Mouse (Mus musculus) forebrain, embryonic 13.5 days (tissue): ENCODE measurements around the gene Arhgap22. TPM values are rescaled to one million over a fixed set of nuclear protein-coding genes. Genes with fewer than 3 reads are reported as not detected.

Experiments
- ATAC-seq: fragments of 200-750 bp; cut with Nextera tagmentation; 2 replicates; pipeline ENCODE4 v1.8.0; 2017
- H3K27ac ChIP-seq: fragments of 300-500 bp; sonication (generic); 2 replicates; pipeline ENCODE4 v1.5.1; 2015; ENCODE audit warnings: inconsistent platforms, mild to moderate bottlenecking, moderate library complexity
- H3K27me3 ChIP-seq: fragments of 300-500 bp; sonication (generic); 2 replicates; pipeline ENCODE4 v1.6.1; 2015; ENCODE audit warnings: mild to moderate bottlenecking, inconsistent platforms
- H3K36me3 ChIP-seq: fragments of 300-500 bp; sonication (generic); 2 replicates; pipeline ENCODE4 v1.6.1; 2015; ENCODE audit warnings: mild to moderate bottlenecking, inconsistent platforms; ENCODE audit not compliant: poor library complexity, severe bottlenecking
- H3K4me1 ChIP-seq: fragments of 300-500 bp; sonication (generic); 2 replicates; pipeline ENCODE4 v1.6.1; 2015; ENCODE audit warnings: inconsistent platforms
- H3K4me2 ChIP-seq: fragments of 300-500 bp; sonication (generic); 2 replicates; pipeline ENCODE4 v1.6.1; 2015; ENCODE audit warnings: inconsistent platforms, mild to moderate bottlenecking, moderate library complexity
- H3K4me3 ChIP-seq: fragments of 300-500 bp; sonication (generic); 2 replicates; pipeline ENCODE4 v1.5.1; 2015; ENCODE audit warnings: mild to moderate bottlenecking, inconsistent platforms
- H3K9ac ChIP-seq: fragments of 300-500 bp; sonication (generic); 2 replicates; pipeline ENCODE4 v1.6.1; 2015; ENCODE audit warnings: mild to moderate bottlenecking, inconsistent platforms
- H3K9me3 ChIP-seq: fragments of 300-500 bp; sonication (generic); replicated peaks from 2 replicates; pipeline ENCODE4 v1.6.1; 2016; ENCODE audit warnings: inconsistent platforms
- WGBS: fragments of 180-500 bp; shearing (Covaris S2); methylation state at CpG from one replicate; pipeline ENCODE4 v1.1.7; 2015; 5-methylcytosine and 5-hydroxymethylcytosine counted together
- polyA plus RNA-seq: library from polyadenylated mRNA; unstranded; fragments of >200 nt; fragmentation: Nextera tagmentation; extraction: Ambion mirVana; gene quantifications from 2 replicates; pipeline ENCODE4 v1.2.1, GENCODE M21; 2015

Gene Arhgap22
- polyA plus RNA-seq, 1 experiment from 2014 or later: 1.1 TPM

DNA sequence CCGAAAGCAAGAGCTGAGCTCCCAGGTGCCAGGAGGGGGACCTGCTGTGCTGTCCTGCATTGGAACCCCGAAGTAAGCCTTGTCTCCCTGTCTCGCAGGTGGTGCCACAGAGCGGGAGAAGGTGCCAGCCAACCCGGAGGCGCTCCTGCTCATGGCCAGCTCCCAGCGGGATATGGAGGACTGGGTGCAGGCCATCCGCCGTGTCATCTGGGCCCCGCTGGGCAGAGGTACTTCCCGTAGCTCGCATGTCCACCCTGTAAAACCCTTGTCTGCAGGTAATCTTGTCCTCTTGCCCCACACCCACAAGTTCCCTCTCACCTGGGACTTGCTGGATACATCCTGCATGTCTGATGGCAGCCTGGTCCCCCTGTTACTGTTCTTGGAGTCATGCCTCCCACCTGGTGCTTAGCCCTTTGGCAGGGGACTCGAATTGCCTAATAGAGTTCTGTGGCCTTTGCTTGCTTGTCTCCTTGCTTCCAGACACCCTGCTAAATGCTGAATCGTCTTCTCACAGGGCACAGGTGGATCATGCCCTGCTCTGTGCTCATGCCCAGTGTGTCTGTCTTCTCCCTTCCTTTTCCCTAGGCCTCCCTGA is 129.4 kb downstream of the Arhgap22 start:
- Histone ChIP-seq H3K4me3 (no peak overlapping the region), H3K9me3 (no peaks in the 10 kb centered on the region), H3K27ac (no peak overlapping the region), H3K4me1 (no peaks in the 10 kb centered on the region), H3K9ac (no peak overlapping the region), H3K36me3 (no peaks in the 10 kb centered on the region), H3K27me3 (no peaks in the 10 kb centered on the region), H3K4me2 (no peak overlapping the region)
- ATAC-seq: no peak
- 92% methylated on average over 14 of the region's 14 CpGs for WGBS

GRCm38 (mm10) chr14:33346546-33346945 is 132.7 kb downstream of the Arhgap22 start:
- H3K9me3 ChIP-seq: no peaks in the 10 kb centered on the region
- 68% methylated on average over 6 of the region's 6 CpGs for WGBS
- H3K27ac ChIP-seq: no peak overlapping the region
- H3K4me1 ChIP-seq: peaks cover 6% of the 10 kb centered on the region
- peaks cover 30% of the 10 kb centered on the region for H3K27me3 ChIP-seq
- H3K36me3 ChIP-seq: no peaks in the 10 kb centered on the region
- H3K4me2 ChIP-seq: no peak overlapping the region
- no peak overlapping the region for H3K4me3 ChIP-seq
- ATAC-seq: no peak
- H3K9ac ChIP-seq: no peak overlapping the region

GRCm38 (mm10) chr14:33347738-33348137 is 133.9 kb downstream of the Arhgap22 start:
- 68% methylated on average over 4 of the region's 4 CpGs for WGBS
- no peaks in the 10 kb centered on the region for H3K9me3 ChIP-seq
- no peak overlapping the region for H3K9ac ChIP-seq
- no peaks in the 10 kb centered on the region for H3K36me3 ChIP-seq
- ATAC-seq: no peak
- H3K4me2 ChIP-seq: no peak overlapping the region
- no peak overlapping the region for H3K4me3 ChIP-seq
- H3K4me1 ChIP-seq: peaks cover 6% of the 10 kb centered on the region
- peaks cover 42% of the 10 kb centered on the region for H3K27me3 ChIP-seq
- H3K27ac ChIP-seq: no peak overlapping the region

DNA sequence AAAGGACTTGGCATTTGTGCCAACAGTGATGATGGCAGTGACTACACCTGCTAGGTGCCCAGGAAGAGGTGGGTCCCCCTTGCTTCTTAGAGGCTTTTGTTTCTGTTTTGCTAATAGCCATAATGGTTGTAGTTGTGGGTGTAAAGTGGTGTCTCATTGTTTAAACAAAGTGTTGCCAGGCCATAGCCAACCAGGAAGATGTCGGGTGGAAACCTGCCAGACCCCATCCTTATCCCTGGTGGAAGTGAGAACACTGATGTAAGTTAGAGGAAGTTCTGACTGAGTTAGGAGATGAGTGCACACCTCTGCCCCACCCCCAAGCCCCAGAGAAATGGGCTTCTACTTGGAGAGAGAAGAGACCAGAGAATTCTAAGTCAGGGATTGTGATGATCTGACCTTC is 134.3 kb downstream of the Arhgap22 start:
- Histone ChIP-seq H3K4me1 (peaks cover 6% of the 10 kb centered on the region), H3K4me2 (no peak overlapping the region), H3K27me3 (peaks cover 46% of the 10 kb centered on the region), H3K36me3 (no peaks in the 10 kb centered on the region), H3K9ac (no peak overlapping the region), H3K27ac (no peak overlapping the region), H3K9me3 (no peaks in the 10 kb centered on the region), H3K4me3 (no peak overlapping the region)
- ATAC-seq: no peak
- 80% methylated on average over 1 of the region's 1 CpGs for WGBS

DNA sequence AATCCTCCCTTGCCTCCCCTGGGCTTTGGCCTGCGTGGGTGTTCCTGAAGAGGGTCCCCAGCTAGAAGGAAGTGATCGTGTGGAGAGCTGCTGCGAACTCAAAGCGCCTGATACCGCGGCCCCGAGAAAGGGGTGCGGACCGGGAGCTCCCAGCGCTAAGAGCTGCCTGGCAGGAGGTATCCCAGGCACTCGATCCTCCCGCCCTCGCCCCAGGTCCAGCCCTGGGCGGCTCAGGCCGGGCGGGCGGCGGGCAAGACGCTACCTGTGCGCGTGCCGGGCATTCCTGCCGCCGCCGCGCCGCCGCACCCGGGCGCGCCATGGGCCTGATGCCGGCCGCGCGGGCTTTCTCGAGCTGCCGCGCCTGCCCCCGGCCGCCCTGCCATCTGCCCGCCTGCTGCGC is 137.2 kb downstream of the Arhgap22 start:
- peaks cover 6% of the 10 kb centered on the region for H3K4me1 ChIP-seq
- H3K27me3 ChIP-seq: peaks cover 47% of the 10 kb centered on the region
- peak overlapping the region; percentile 62 for H3K9ac ChIP-seq
- peak overlapping the region; percentile 81 for H3K4me2 ChIP-seq
- H3K9me3 ChIP-seq: no peaks in the 10 kb centered on the region
- ATAC-seq: peak; percentile 55; the same call in 1 of the 2 replicates
- H3K27ac ChIP-seq: no peak overlapping the region
- no peaks in the 10 kb centered on the region for H3K36me3 ChIP-seq
- 0% methylated on average over 39 of the region's 42 CpGs for WGBS
- H3K4me3 ChIP-seq: peak overlapping the region; percentile 47

- H3K9ac ChIP-seq: no peak overlapping the region
- 76% methylated on average over 6 of the region's 6 CpGs for WGBS
- no peak overlapping the region for H3K4me2 ChIP-seq
- peaks cover 47% of the 10 kb centered on the region for H3K27me3 ChIP-seq
- no peak for ATAC-seq
- no peak overlapping the region for H3K4me3 ChIP-seq
- no peaks in the 10 kb centered on the region for H3K36me3 ChIP-seq
- H3K27ac ChIP-seq: no peak overlapping the region
- H3K9me3 ChIP-seq: no peaks in the 10 kb centered on the region
- peaks cover 6% of the 10 kb centered on the region for H3K4me1 ChIP-seq
Measured at GRCm38 (mm10) chr14:33351984-33352722, 138.3 kb downstream of the Arhgap22 start.

DNA sequence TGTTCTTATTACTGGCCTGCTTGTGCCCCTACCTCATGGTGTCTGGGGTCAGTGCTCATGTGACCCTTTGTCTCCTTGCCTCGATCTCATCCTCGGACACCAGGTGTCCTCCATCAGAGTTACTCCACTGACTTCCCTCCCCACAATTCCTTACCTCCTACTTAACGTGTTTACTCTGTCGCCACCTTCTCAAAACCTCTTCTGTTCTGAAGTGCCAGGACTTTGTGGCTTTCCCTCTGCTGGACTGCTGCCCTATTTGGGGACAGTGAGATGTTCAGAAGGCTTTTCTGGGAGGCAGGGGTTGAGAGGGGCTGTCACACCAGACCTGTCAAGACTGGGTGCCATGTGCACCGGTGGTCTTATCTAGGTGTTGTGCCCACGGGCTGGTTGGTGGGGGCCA is 139.1 kb downstream of the Arhgap22 start:
- Histone ChIP-seq H3K4me2 (no peak overlapping the region), H3K4me3 (no peak overlapping the region), H3K27me3 (peaks cover 47% of the 10 kb centered on the region), H3K9ac (no peak overlapping the region), H3K4me1 (peaks cover 12% of the 10 kb centered on the region), H3K27ac (no peak overlapping the region), H3K36me3 (no peaks in the 10 kb centered on the region), H3K9me3 (no peaks in the 10 kb centered on the region)
- ATAC-seq: no peak
- 86% methylated on average over 6 of the region's 6 CpGs for WGBS

DNA sequence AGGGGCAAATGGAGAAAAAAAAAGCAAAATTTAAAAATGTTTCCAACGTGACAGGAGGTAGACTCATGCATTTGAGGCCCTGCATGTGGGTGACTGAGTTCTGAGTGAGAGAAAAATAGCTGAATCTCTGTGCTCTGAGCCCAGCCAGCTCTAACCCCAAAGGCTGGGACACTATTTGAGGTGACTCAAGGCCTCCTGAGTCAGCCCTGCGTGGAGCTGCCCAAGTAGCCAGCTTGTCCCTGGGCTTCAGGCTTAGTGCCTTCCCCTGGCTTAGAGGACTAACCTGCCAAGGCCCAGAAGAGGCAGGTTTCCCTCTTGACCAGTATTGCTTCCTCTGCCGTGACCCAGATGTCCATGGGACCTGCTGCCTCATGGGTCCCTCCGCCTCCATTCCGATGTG is 141.4 kb downstream of the Arhgap22 start:
- peaks cover 29% of the 10 kb centered on the region for H3K27me3 ChIP-seq
- WGBS: 82% methylated on average over 5 of the region's 5 CpGs

DNA sequence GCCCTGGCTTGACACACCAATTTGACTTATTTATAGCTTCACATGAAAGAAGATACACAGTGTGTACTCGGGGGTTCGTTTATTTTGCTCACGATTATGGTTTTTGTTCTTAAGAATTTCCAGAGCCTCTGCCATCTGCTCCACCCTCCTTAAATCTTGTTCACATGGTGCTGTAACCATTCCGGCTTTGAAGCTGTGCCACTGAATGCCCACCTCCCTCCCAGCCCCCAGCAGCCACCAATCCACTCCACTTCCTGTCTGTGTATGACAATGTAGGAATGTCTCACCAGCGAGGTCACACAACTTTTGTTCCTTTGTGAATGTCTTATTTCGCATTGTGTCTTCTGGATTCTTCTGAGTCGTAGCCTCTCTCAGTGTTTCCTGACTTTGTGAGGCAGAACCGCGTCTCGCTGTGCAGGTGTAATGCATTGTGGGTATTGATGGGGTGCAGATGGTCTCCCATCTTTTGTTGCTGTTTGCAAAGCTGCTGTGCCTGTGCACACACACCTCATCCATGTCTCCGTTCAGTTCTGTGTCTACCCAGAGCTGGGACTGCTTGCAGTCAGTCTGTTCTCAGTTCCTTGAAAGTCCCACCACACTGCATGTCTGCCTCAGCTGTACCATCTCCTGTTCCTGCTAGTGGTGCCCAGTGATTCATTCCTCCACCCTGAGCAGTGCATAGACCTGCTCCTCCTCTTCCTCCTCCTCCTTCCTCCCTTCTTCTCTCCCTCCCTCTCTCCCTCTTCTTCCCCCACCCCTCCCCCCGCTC is 144.0 kb downstream of the Arhgap22 start:
- H3K27ac ChIP-seq: no peak overlapping the region
- no peak overlapping the region for H3K4me2 ChIP-seq
- H3K4me1 ChIP-seq: peaks cover 12% of the 10 kb centered on the region
- 53% methylated on average over 12 of the region's 12 CpGs for WGBS
- H3K9me3 ChIP-seq: no peaks in the 10 kb centered on the region
- H3K27me3 ChIP-seq: peaks cover 4% of the 10 kb centered on the region
- H3K36me3 ChIP-seq: no peaks in the 10 kb centered on the region
- no peak overlapping the region for H3K4me3 ChIP-seq
- ATAC-seq: 0 out of 2 replicates have a peak, but pooled peaks have one; percentile 33
- H3K9ac ChIP-seq: no peak overlapping the region

More for the DNA sequence above, 141.4 kb downstream of the Arhgap22 start:
- Histone ChIP-seq H3K4me3 (no peak overlapping the region), H3K9me3 (no peaks in the 10 kb centered on the region), H3K9ac (no peak overlapping the region), H3K4me2 (no peak overlapping the region), H3K36me3 (no peaks in the 10 kb centered on the region), H3K27ac (no peak overlapping the region), H3K4me1 (peaks cover 14% of the 10 kb centered on the region)
- no peak for ATAC-seq

- no peaks in the 10 kb centered on the region for H3K36me3 ChIP-seq
Measured at GRCm38 (mm10) chr14:33358891-33359290, 145.1 kb downstream of the Arhgap22 start.

GRCm38 (mm10) chr14:33361546-33361945 is 147.7 kb downstream of the Arhgap22 start:
- ATAC-seq: no peak
- H3K9ac ChIP-seq: no peak overlapping the region
- no peaks in the 10 kb centered on the region for H3K27me3 ChIP-seq
- H3K36me3 ChIP-seq: no peaks in the 10 kb centered on the region
- H3K4me2 ChIP-seq: no peak overlapping the region
- no peak overlapping the region for H3K27ac ChIP-seq
- no peak overlapping the region for H3K4me3 ChIP-seq
- H3K4me1 ChIP-seq: peaks cover 14% of the 10 kb centered on the region
- H3K9me3 ChIP-seq: no peaks in the 10 kb centered on the region
- WGBS: 82% methylated on average over 3 of the region's 4 CpGs

More at GRCm38 (mm10) chr14:33358891-33359290, 145.1 kb downstream of the Arhgap22 start:
- Histone ChIP-seq H3K27ac (no peak overlapping the region), H3K27me3 (no peaks in the 10 kb centered on the region), H3K4me1 (peaks cover 14% of the 10 kb centered on the region), H3K9ac (no peak overlapping the region), H3K4me3 (no peak overlapping the region), H3K9me3 (no peaks in the 10 kb centered on the region), H3K4me2 (no peak overlapping the region)
- ATAC-seq: no peak
- WGBS: 88% methylated on average over 8 of the region's 8 CpGs

DNA sequence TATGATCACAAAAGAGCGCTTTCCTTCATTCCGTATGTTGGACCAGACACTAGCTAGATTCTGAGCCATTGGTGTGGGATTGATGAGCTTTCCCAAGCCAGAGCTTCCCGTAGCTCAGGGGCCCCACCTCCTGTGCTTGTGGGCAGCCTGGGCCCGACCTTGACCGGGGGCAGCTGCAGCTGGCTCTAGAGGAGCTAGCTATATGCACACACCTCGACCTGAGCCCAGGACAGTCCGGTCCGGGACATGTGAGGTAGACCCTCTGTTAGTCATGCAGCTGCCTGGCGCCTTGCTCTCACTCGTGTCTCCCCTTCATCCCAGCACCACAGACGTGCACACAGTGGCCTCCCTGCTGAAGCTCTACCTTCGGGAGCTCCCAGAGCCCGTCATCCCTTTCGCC is 148.3 kb downstream of the Arhgap22 start:
- Histone ChIP-seq H3K9me3 (no peaks in the 10 kb centered on the region), H3K27ac (no peak overlapping the region), H3K4me1 (peaks cover 17% of the 10 kb centered on the region), H3K4me2 (no peak overlapping the region), H3K27me3 (no peaks in the 10 kb centered on the region), H3K36me3 (no peaks in the 10 kb centered on the region), H3K4me3 (no peak overlapping the region), H3K9ac (no peak overlapping the region)
- 71% methylated on average over 14 of the region's 14 CpGs for WGBS
- no peak for ATAC-seq
